Mouse (Mus musculus) midbrain, embryonic 15.5 days (tissue): Measurements from ENCODE around the gene Pde4d. TPM values are rescaled to one million over a fixed set of nuclear protein-coding genes. Genes with fewer than 3 reads are reported as not detected.

Experiments used
- ATAC-seq: fragments of 200-750 bp; cut with Nextera tagmentation; replicated peaks from 2 replicates; pipeline ENCODE4 v1.8.0; 2017; ENCODE audit warnings: moderate TSS enrichment
- H3K27ac ChIP-seq: fragments of 300-500 bp; sonication (generic); 2 replicates; pipeline ENCODE4 v1.5.1; 2015; ENCODE audit warnings: mild to moderate bottlenecking, inconsistent platforms
- H3K27me3 ChIP-seq: fragments of 300-500 bp; sonication (generic); replicated peaks from 2 replicates; pipeline ENCODE4 v1.6.1; 2015; ENCODE audit warnings: inconsistent platforms
- H3K36me3 ChIP-seq: fragments of 300-500 bp; sonication (generic); replicated peaks from 2 replicates; pipeline ENCODE4 v1.6.1; 2015; ENCODE audit warnings: inconsistent platforms
- H3K4me1 ChIP-seq: fragments of 300-500 bp; sonication (generic); 2 replicates; pipeline ENCODE4 v1.6.1; 2015; ENCODE audit warnings: inconsistent platforms
- H3K4me2 ChIP-seq: fragments of 300-500 bp; sonication (generic); 2 replicates; pipeline ENCODE4 v1.6.1; 2015; ENCODE audit warnings: inconsistent platforms, mild to moderate bottlenecking, moderate library complexity
- H3K4me3 ChIP-seq: fragments of 300-500 bp; sonication (generic); 2 replicates; pipeline ENCODE4 v1.5.1; 2015; ENCODE audit warnings: mild to moderate bottlenecking, inconsistent platforms
- H3K9ac ChIP-seq: fragments of 300-500 bp; sonication (generic); 2 replicates; pipeline ENCODE4 v1.6.1; 2015; ENCODE audit warnings: mild to moderate bottlenecking, inconsistent platforms
- H3K9me3 ChIP-seq: fragments of 300-500 bp; sonication (generic); 2 replicates; pipeline ENCODE4 v1.6.1; 2016; ENCODE audit warnings: inconsistent platforms
- WGBS: fragments of 180-500 bp; shearing (Covaris S2); methylation state at CpG from one replicate; pipeline ENCODE4 v1.1.7; 2015; ENCODE audit warnings: mixed read lengths; 5-methylcytosine and 5-hydroxymethylcytosine counted together
- polyA plus RNA-seq: library from polyadenylated mRNA; unstranded; fragments of >200 nt; fragmentation: Nextera tagmentation; extraction: Ambion mirVana; gene quantifications from 2 replicates; pipeline ENCODE4 v1.2.1, GENCODE M21; 2015

Gene Pde4d
- polyA plus RNA-seq, 1 experiment from 2014 or later = 27.1 TPM

DNA sequence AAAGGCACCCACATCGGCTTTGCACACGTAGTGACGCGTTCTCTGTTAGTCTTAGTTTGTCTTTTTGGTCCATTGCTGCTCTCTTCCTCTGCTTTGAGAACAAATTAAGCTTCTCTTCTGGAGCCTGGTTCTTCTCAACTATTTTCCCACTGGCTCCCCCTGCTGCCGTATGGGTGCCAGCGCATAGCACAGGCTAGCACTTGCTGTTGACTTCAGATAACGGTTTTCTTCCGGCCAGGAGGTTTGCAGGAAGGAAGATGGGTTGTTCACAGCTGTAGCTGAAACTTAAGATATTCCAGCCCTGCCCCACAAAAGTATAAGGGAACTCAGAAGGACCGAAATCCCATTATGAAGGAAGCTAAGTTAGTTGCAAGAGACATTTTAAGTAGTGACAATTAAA, 1457.9 kb downstream of the Pde4d start:
- no peak overlapping the region for H3K27ac ChIP-seq
- WGBS = 32% methylated on average over 9 of the region's 9 CpGs
- H3K9ac ChIP-seq = no peak overlapping the region
- no peak for ATAC-seq
- H3K4me3 ChIP-seq = no peak overlapping the region
- peaks cover 19% of the 10 kb centered on the region for H3K4me1 ChIP-seq
- H3K4me2 ChIP-seq = no peak overlapping the region
- H3K27me3 ChIP-seq = no peaks in the 10 kb centered on the region
- H3K9me3 ChIP-seq = no peaks in the 10 kb centered on the region
- H3K36me3 ChIP-seq = no peaks in the 10 kb centered on the region

GRCm38 (mm10) chr13:109908386-109908785, 1458.6 kb downstream of the Pde4d start:
- Histone ChIP-seq H3K4me1 (peaks cover 17% of the 10 kb centered on the region), H3K27me3 (no peaks in the 10 kb centered on the region), H3K9me3 (no peaks in the 10 kb centered on the region), H3K9ac (no peak overlapping the region), H3K27ac (no peak overlapping the region), H3K4me2 (no peak overlapping the region), H3K36me3 (no peaks in the 10 kb centered on the region), H3K4me3 (no peak overlapping the region)
- ATAC-seq = no peak
- 87% methylated on average over 3 of the region's 3 CpGs for WGBS

DNA sequence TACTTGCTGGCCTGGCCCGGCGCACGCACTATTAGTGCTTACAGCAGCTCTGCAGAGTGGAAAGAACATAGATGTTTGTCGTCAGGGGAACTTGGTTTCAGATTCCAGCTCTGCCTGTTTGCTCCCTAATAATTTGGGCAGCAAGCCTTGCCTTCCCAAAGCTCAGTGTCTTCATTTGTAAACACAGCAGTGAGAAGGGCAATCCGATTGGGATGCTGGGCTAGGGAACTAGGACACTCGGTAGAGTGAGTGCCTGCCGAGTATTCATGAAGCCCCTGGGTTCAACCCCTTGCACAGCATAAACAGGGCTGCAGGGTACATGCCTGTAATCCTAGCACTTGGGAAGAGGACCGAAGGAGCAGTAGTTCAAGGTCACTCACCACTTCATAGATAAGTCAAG, 1459.4 kb downstream of the Pde4d start:
- H3K27me3 ChIP-seq = no peaks in the 10 kb centered on the region
- H3K4me1 ChIP-seq = peaks cover 9% of the 10 kb centered on the region
- H3K36me3 ChIP-seq = no peaks in the 10 kb centered on the region
- 84% methylated on average over 8 of the region's 8 CpGs for whole genome bisulfite sequencing
- H3K9ac ChIP-seq = no peak overlapping the region
- ATAC-seq = no peak
- no peak overlapping the region for H3K27ac ChIP-seq
- H3K4me3 ChIP-seq = no peak overlapping the region
- H3K4me2 ChIP-seq = no peak overlapping the region
- H3K9me3 ChIP-seq = no peaks in the 10 kb centered on the region

- Histone ChIP-seq H3K36me3 (no peaks in the 10 kb centered on the region), H3K4me1 (peaks cover 4% of the 10 kb centered on the region; the same call in 1 of the 2 replicates), H3K9me3 (no peaks in the 10 kb centered on the region), H3K4me2 (no peak overlapping the region), H3K4me3 (no peak overlapping the region), H3K9ac (no peak overlapping the region), H3K27me3 (no peaks in the 10 kb centered on the region), H3K27ac (no peak overlapping the region)
- 90% methylated on average over 8 of the region's 8 CpGs for WGBS
- no peak for ATAC-seq
Observed at GRCm38 (mm10) chr13:109910915-109911314, 1461.2 kb downstream of the Pde4d start.

- Histone ChIP-seq H3K36me3 (no peaks in the 10 kb centered on the region), H3K27ac (no peak overlapping the region), H3K9me3 (no peaks in the 10 kb centered on the region), H3K4me3 (no peak overlapping the region), H3K9ac (no peak overlapping the region), H3K4me2 (no peak overlapping the region), H3K4me1 (peaks cover 4% of the 10 kb centered on the region; the same call in 1 of the 2 replicates), H3K27me3 (no peaks in the 10 kb centered on the region)
- 80% methylated on average over 4 of the region's 4 CpGs for WGBS
- ATAC-seq = peak; percentile 55
Observed at GRCm38 (mm10) chr13:109912635-109913034, 1462.9 kb downstream of the Pde4d start.

GRCm38 (mm10) chr13:109914246-109914645, 1464.5 kb downstream of the Pde4d start:
- 95% methylated on average over 13 of the region's 13 CpGs for WGBS
- ATAC-seq = no peak

GRCm38 (mm10) chr13:109914846-109915245, 1465.1 kb downstream of the Pde4d start:
- WGBS = 77% methylated on average over 5 of the region's 5 CpGs
- H3K9ac ChIP-seq = no peak overlapping the region
- ATAC-seq = no peak
- H3K4me1 ChIP-seq = peaks cover 4% of the 10 kb centered on the region; the same call in 1 of the 2 replicates
- H3K27ac ChIP-seq = no peak overlapping the region
- H3K27me3 ChIP-seq = no peaks in the 10 kb centered on the region
- H3K4me2 ChIP-seq = no peak overlapping the region
- no peaks in the 10 kb centered on the region for H3K36me3 ChIP-seq
- H3K4me3 ChIP-seq = no peak overlapping the region
- no peaks in the 10 kb centered on the region for H3K9me3 ChIP-seq

More at GRCm38 (mm10) chr13:109914246-109914645, 1464.5 kb downstream of the Pde4d start:
- H3K4me1 ChIP-seq = peaks cover 4% of the 10 kb centered on the region; the same call in 1 of the 2 replicates
- H3K27ac ChIP-seq = no peak overlapping the region
- no peak overlapping the region for H3K9ac ChIP-seq
- no peaks in the 10 kb centered on the region for H3K27me3 ChIP-seq
- H3K9me3 ChIP-seq = no peaks in the 10 kb centered on the region
- no peaks in the 10 kb centered on the region for H3K36me3 ChIP-seq
- H3K4me2 ChIP-seq = no peak overlapping the region
- H3K4me3 ChIP-seq = no peak overlapping the region

GRCm38 (mm10) chr13:109915501-109915900, 1465.8 kb downstream of the Pde4d start:
- no peak overlapping the region for H3K27ac ChIP-seq
- H3K9me3 ChIP-seq = no peaks in the 10 kb centered on the region
- no peak for ATAC-seq
- WGBS = 78% methylated on average over 7 of the region's 7 CpGs
- no peak overlapping the region for H3K9ac ChIP-seq
- H3K4me3 ChIP-seq = no peak overlapping the region
- H3K36me3 ChIP-seq = no peaks in the 10 kb centered on the region
- peaks cover 4% of the 10 kb centered on the region; the same call in 1 of the 2 replicates for H3K4me1 ChIP-seq
- no peaks in the 10 kb centered on the region for H3K27me3 ChIP-seq
- no peak overlapping the region for H3K4me2 ChIP-seq

DNA sequence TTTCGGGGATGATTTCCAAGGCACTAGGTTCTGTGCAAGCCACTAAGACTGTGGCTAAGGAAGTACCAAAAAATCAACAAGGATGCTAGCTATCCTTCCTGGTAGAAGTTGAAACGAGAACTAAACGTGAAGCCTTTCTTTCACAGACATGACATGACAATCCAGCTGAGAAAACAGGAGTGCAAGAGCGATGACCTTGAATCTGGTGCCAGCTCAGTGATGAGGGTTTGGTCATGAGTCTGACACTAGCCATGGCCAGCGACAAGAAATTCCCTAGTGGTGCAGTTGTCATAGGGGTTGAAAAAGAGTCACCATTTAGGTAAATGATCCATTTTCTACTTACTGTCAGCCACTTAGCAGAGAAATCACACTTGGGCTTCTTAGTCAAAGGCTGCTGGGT, 1466.2 kb downstream of the Pde4d start:
- Histone ChIP-seq H3K4me3 (no peak overlapping the region), H3K9me3 (no peaks in the 10 kb centered on the region), H3K36me3 (no peaks in the 10 kb centered on the region), H3K27me3 (no peaks in the 10 kb centered on the region), H3K4me2 (no peak overlapping the region), H3K4me1 (peaks cover 4% of the 10 kb centered on the region; the same call in 1 of the 2 replicates), H3K9ac (no peak overlapping the region), H3K27ac (no peak overlapping the region)
- 84% methylated on average over 5 of the region's 5 CpGs for WGBS
- no peak for ATAC-seq

DNA sequence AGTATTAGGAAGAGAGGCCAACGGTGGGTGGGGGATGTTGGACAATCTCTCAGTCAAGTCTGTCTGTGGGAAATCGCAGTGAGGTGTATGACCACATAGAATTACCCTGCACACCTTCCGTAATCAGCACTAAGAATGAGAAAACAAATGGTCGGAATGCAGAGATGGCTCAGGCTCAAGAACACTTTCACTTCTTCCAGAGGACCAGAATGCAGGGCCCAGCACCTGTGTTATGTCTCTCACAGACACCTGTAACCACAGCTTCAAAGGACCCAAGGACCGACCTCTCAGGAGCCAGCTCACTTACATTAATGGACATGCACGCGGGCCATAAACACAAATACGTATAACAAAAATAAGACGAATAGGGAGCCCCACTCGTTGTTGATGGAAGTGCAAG, 1467.8 kb downstream of the Pde4d start:
- H3K36me3 ChIP-seq = no peaks in the 10 kb centered on the region
- no peak overlapping the region for H3K27ac ChIP-seq
- no peak overlapping the region for H3K4me2 ChIP-seq
- no peak overlapping the region for H3K4me3 ChIP-seq
- no peak for ATAC-seq
- WGBS = 91% methylated on average over 10 of the region's 10 CpGs
- no peak overlapping the region for H3K9ac ChIP-seq
- H3K27me3 ChIP-seq = no peaks in the 10 kb centered on the region
- no peaks in the 10 kb centered on the region for H3K4me1 ChIP-seq
- no peaks in the 10 kb centered on the region for H3K9me3 ChIP-seq

- Histone ChIP-seq H3K4me2 (no peak overlapping the region), H3K9ac (no peak overlapping the region), H3K9me3 (no peaks in the 10 kb centered on the region), H3K4me3 (no peak overlapping the region), H3K27ac (no peak overlapping the region), H3K36me3 (no peaks in the 10 kb centered on the region), H3K4me1 (no peaks in the 10 kb centered on the region), H3K27me3 (no peaks in the 10 kb centered on the region)
- ATAC-seq = no peak
- WGBS = 67% methylated on average over 8 of the region's 8 CpGs
Observed at GRCm38 (mm10) chr13:109918631-109919030, 1468.9 kb downstream of the Pde4d start.

- no peaks in the 10 kb centered on the region for H3K36me3 ChIP-seq
- no peaks in the 10 kb centered on the region for H3K9me3 ChIP-seq
- no peak overlapping the region for H3K27ac ChIP-seq
- no peak overlapping the region for H3K9ac ChIP-seq
- no peaks in the 10 kb centered on the region for H3K27me3 ChIP-seq
- ATAC-seq = no peak
- H3K4me1 ChIP-seq = no peaks in the 10 kb centered on the region; the same call in 1 of the 2 replicates
- 91% methylated on average over 6 of the region's 6 CpGs for WGBS
- H3K4me3 ChIP-seq = no peak overlapping the region
- H3K4me2 ChIP-seq = no peak overlapping the region
Observed at GRCm38 (mm10) chr13:109920256-109920655, 1470.5 kb downstream of the Pde4d start.

DNA sequence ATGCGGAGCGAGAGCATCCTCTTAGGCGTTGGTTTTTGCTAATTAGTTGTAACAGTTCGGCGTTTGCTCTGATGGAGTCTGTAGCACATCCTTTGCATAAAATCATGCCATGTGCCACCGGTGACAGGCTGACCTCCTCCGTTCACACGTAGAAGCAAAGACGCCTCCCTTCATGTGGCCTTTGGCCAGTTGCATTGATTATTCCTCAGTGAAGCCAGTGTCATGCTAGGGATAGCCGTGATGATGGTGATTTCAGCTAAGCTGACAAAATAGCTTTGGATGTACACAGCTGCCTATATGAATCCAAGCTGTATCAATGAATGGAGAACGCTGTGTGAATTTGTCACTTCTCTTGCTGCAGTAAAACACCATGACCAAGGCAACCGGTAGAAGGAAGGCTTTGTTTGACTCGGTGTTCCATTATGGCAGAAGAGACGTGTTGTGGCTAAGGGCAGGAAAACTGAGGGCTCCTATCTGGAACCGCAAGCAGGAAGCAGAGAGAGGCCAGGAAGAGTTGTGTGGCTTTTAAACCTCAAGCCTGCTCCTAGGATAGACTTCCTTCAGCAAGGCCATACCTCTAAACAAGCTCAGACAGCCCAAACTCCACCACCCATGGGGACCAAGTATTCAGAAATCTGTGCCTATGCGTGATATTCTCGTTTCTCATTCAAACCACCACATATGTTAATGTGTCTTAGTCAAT, 1471.7 kb downstream of the Pde4d start:
- H3K27ac ChIP-seq = no peak overlapping the region
- peaks cover 9% of the 10 kb centered on the region for H3K4me1 ChIP-seq
- H3K9ac ChIP-seq = no peak overlapping the region
- no peaks in the 10 kb centered on the region for H3K36me3 ChIP-seq
- H3K4me2 ChIP-seq = no peak overlapping the region
- H3K4me3 ChIP-seq = no peak overlapping the region
- H3K27me3 ChIP-seq = no peaks in the 10 kb centered on the region
- H3K9me3 ChIP-seq = no peaks in the 10 kb centered on the region
- WGBS = 88% methylated on average over 17 of the region's 17 CpGs
- ATAC-seq = no peak
